Mouse (Mus musculus) heart, embryonic 12.5 days (tissue): ENCODE data around the gene Dysf. TPM values are rescaled to one million over a fixed set of nuclear protein-coding genes. Genes with fewer than 3 reads are reported as not detected.

Experiments used
- ATAC-seq: fragments of 200-750 bp; cut with Nextera tagmentation; 2 replicates; pipeline ENCODE4 v1.8.0; 2017; ENCODE audit warnings: moderate TSS enrichment, moderate library complexity; ENCODE audit not compliant: insufficient number of reproducible peaks, low FRiP score
- H3K27ac ChIP-seq: fragments of 300-500 bp; sonication (generic); 2 replicates; pipeline ENCODE4 v1.5.1; 2016; ENCODE audit warnings: mild to moderate bottlenecking, moderate library complexity; ENCODE audit not compliant: poor library complexity, severe bottlenecking
- H3K27me3 ChIP-seq: fragments of 300-500 bp; sonication (generic); replicated peaks from 2 replicates; pipeline ENCODE4 v1.6.1; 2016; ENCODE audit warnings: mild to moderate bottlenecking, moderate library complexity
- H3K36me3 ChIP-seq: fragments of 300-500 bp; sonication (generic); 2 replicates; pipeline ENCODE4 v1.6.1; 2016; ENCODE audit warnings: mild to moderate bottlenecking, moderate library complexity
- H3K4me1 ChIP-seq: fragments of 300-500 bp; sonication (generic); replicated peaks from 2 replicates; pipeline ENCODE4 v1.6.1; 2016; ENCODE audit warnings: mild to moderate bottlenecking
- H3K4me2 ChIP-seq: fragments of 300-500 bp; sonication (generic); 2 replicates; pipeline ENCODE4 v1.6.1; 2016; ENCODE audit warnings: mild to moderate bottlenecking, moderate library complexity
- H3K4me3 ChIP-seq: fragments of 300-500 bp; sonication (generic); 2 replicates; pipeline ENCODE4 v1.5.1; 2016; ENCODE audit warnings: mild to moderate bottlenecking
- H3K9ac ChIP-seq: fragments of 300-500 bp; sonication (generic); 2 replicates; pipeline ENCODE4 v1.6.1; 2016; ENCODE audit warnings: mild to moderate bottlenecking, moderate library complexity
- H3K9me3 ChIP-seq: fragments of 300-500 bp; sonication (generic); replicated peaks from 2 replicates; pipeline ENCODE4 v1.6.1; 2016; ENCODE audit warnings: mild to moderate bottlenecking, moderate library complexity
- WGBS: fragments of 180-500 bp; shearing (Covaris S2); methylation state at CpG from one replicate; pipeline ENCODE4 v1.1.7; 2016; 5-methylcytosine and 5-hydroxymethylcytosine counted together
- polyA plus RNA-seq: library from polyadenylated mRNA; unstranded; fragments of >200 nt; fragmentation: Nextera tagmentation; extraction: Ambion mirVana; gene quantifications from 2 replicates; pipeline ENCODE4 v1.2.1, GENCODE M21; 2016

Dysf gene
- polyA plus RNA-seq, 1 experiment from 2014 or later, result 17.6 TPM

DNA sequence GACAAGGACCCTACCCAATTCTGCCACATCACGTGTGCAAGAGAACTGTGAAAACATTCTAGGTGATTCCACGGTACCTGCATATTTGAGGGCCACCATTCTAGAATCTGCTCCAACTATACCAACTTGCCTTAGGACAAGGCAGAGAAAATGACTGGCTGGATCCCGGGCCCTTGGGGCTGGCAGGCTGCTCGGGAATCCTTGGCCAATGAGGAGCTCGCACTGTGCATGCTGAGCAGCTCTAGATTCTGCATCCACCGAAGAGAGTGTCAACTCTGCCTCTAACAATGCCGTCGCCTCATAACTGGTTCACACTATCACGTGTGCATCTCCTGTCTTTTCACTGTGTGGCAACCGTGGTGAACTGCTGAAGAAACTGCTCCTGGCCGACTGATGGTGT, 128.0 kb downstream of the Dysf start:
- peaks cover 28% of the 10 kb centered on the region for H3K36me3 ChIP-seq
- peaks cover 26% of the 10 kb centered on the region for H3K4me1 ChIP-seq
- H3K4me3 ChIP-seq, result no peak overlapping the region
- no peak overlapping the region for H3K9ac ChIP-seq
- no peak overlapping the region for H3K27ac ChIP-seq
- no peak overlapping the region for H3K4me2 ChIP-seq
- no peak for ATAC-seq
- H3K9me3 ChIP-seq, result no peaks in the 10 kb centered on the region
- 85% methylated on average over 11 of the region's 11 CpGs for WGBS
- H3K27me3 ChIP-seq, result no peaks in the 10 kb centered on the region

- Histone ChIP-seq H3K9ac (no peak overlapping the region), H3K4me3 (no peak overlapping the region), H3K4me1 (peaks cover 23% of the 10 kb centered on the region), H3K36me3 (peaks cover 35% of the 10 kb centered on the region), H3K27me3 (no peaks in the 10 kb centered on the region), H3K9me3 (no peaks in the 10 kb centered on the region), H3K27ac (no peak overlapping the region), H3K4me2 (no peak overlapping the region)
- no peak; the same call in 1 of the 2 replicates for ATAC-seq
- WGBS, result 49% methylated on average over 14 of the region's 14 CpGs
These were observed 131.5 kb downstream of the Dysf start for GRCm38 (mm10) chr6:84139932-84140331.

DNA sequence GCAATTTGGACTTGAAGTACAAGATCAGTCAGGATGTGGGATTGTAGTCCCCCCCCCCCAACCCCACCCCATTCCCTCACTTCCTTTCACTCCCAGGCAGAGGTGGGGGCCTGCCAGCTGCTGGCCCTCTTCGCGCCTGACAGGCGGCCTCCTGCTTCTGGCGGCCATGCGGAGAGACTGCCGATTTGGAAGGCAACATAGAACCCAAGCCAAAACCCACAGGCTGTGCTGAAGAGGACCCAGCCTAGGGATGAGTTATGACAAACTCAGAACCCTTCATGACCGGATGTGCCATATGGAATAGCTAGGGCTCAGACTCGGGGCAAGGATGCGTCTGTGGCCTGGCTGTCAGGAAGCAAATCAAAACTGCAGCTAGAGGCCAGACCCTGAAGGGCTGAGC, 134.1 kb downstream of the Dysf start:
- Histone ChIP-seq H3K4me3 (no peak overlapping the region), H3K4me1 (peaks cover 19% of the 10 kb centered on the region), H3K27ac (no peak overlapping the region), H3K4me2 (no peak overlapping the region), H3K9ac (no peak overlapping the region), H3K9me3 (no peaks in the 10 kb centered on the region), H3K36me3 (peaks cover 31% of the 10 kb centered on the region), H3K27me3 (no peaks in the 10 kb centered on the region)
- 78% methylated on average over 9 of the region's 9 CpGs for WGBS
- ATAC-seq, result no peak

- Histone ChIP-seq H3K4me1 (peaks cover 19% of the 10 kb centered on the region), H3K27ac (no peak overlapping the region), H3K9ac (no peak overlapping the region), H3K4me3 (no peak overlapping the region), H3K4me2 (no peak overlapping the region), H3K9me3 (no peaks in the 10 kb centered on the region), H3K27me3 (no peaks in the 10 kb centered on the region), H3K36me3 (peaks cover 26% of the 10 kb centered on the region)
- WGBS, result 65% methylated on average over 1 of the region's 1 CpGs
- no peak for ATAC-seq
These were observed 134.9 kb downstream of the Dysf start for GRCm38 (mm10) chr6:84143328-84143727.

DNA sequence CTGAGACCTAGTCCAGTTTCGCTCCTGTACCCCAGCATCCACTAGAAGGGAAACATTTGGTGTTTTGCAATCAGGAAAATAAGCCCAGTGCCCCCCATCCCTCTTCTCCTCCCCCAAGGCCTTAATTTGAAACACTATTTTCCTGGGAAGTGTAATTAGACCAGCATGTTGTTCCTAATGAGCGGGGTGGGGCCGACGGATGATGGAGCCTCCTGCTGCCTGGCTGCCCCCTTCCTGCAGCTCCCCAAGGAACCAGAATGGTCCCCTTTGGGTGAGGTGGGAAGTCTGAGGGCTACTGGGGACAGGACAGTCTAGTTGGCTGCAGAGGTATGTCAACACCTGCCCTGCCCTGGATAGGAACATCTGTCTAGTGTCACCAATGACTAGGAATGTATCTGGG, 136.0 kb downstream of the Dysf start:
- H3K4me1 ChIP-seq, result peaks cover 19% of the 10 kb centered on the region
- WGBS, result 94% methylated on average over 4 of the region's 4 CpGs
- H3K27me3 ChIP-seq, result no peaks in the 10 kb centered on the region
- peaks cover 25% of the 10 kb centered on the region for H3K36me3 ChIP-seq
- H3K4me3 ChIP-seq, result no peak overlapping the region
- no peak overlapping the region for H3K4me2 ChIP-seq
- no peak overlapping the region for H3K9ac ChIP-seq
- no peak for ATAC-seq
- H3K27ac ChIP-seq, result no peak overlapping the region
- no peaks in the 10 kb centered on the region for H3K9me3 ChIP-seq

DNA sequence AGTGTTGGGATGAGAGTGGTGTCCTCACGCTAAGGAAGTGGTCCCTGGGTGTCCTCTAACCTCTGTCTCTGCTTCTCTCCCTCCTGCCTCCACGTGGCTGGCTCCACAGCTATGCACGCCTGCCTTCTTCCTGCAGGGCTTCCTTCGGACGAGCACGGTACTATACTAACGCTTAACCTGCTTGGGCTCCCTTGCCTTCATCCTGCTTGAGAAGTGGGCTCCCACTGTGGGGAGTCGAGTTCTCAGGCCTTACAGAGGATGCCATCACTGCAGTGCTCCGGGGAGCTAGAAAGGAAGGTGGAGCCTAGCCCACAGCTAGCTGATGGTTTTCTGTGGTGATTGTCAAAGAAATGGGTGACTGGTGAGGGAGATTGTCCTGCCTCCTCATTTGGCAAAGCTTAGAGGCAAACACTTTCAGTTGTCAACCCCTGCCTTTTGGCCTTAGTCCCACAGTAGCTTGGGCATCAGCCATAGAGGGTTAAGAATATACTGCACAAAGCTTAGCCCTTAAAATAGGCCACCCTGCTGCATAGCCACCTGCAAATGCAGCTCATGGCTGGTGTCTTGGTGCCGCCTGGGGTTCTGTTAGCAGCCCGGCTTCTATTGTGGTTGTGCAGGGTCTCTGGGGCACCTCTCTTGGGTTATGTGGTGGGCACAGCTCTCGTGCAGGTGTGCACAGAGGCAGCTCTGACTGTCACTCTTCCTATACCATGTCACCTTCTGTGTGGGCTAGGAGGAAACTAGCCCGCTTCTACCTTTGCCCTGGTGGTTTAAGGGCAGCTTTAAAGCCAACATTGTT, 139.0 kb downstream of the Dysf start:
- Histone ChIP-seq H3K4me1 (peaks cover 13% of the 10 kb centered on the region), H3K9me3 (no peaks in the 10 kb centered on the region), H3K27ac (no peak overlapping the region), H3K4me2 (no peak overlapping the region), H3K4me3 (no peak overlapping the region), H3K9ac (no peak overlapping the region), H3K36me3 (peaks cover 22% of the 10 kb centered on the region), H3K27me3 (no peaks in the 10 kb centered on the region)
- no peak for ATAC-seq
- WGBS, result 76% methylated on average over 13 of the region's 13 CpGs

GRCm38 (mm10) chr6:84148470-84148869, 140.1 kb downstream of the Dysf start:
- Histone ChIP-seq H3K4me2 (no peak overlapping the region), H3K4me3 (no peak overlapping the region), H3K36me3 (peaks cover 22% of the 10 kb centered on the region), H3K9me3 (no peaks in the 10 kb centered on the region), H3K9ac (no peak overlapping the region), H3K4me1 (peaks cover 5% of the 10 kb centered on the region), H3K27ac (no peak overlapping the region), H3K27me3 (no peaks in the 10 kb centered on the region)
- ATAC-seq, result no peak
- 72% methylated on average over 6 of the region's 6 CpGs for WGBS

DNA sequence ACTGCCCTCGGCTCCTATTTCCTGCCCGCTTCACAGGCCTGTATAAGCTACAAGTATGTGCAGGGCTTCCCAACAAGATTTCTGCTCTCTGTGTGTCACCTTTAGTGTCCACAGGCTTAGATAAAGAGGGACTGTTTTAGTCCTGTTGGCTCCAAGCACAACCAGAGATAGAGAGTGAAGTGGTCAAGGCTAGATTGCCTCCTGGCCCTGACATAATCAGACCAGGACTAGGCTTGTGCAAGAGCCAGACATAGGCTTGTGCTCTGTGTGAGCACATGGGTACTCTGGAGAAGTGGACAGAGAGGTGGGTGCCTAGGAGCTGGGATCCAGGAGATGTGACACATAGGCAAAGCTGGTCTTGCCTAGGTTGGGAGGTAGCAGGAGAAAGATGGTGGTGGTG, 146.1 kb downstream of the Dysf start:
- Histone ChIP-seq H3K9ac (no peak overlapping the region), H3K27me3 (no peaks in the 10 kb centered on the region), H3K4me3 (no peak overlapping the region), H3K27ac (no peak overlapping the region), H3K36me3 (peaks cover 21% of the 10 kb centered on the region), H3K9me3 (no peaks in the 10 kb centered on the region), H3K4me2 (no peak overlapping the region), H3K4me1 (peaks cover 27% of the 10 kb centered on the region)
- 61% methylated on average over 2 of the region's 2 CpGs for WGBS
- no peak for ATAC-seq

- H3K9ac ChIP-seq, result no peak overlapping the region
- H3K4me2 ChIP-seq, result no peak overlapping the region
- H3K27ac ChIP-seq, result peak overlapping the region; percentile 50
- WGBS, result 39% methylated on average over 3 of the region's 3 CpGs
- H3K27me3 ChIP-seq, result no peaks in the 10 kb centered on the region
- peaks cover 14% of the 10 kb centered on the region for H3K36me3 ChIP-seq
- no peaks in the 10 kb centered on the region for H3K9me3 ChIP-seq
- H3K4me3 ChIP-seq, result no peak overlapping the region
- ATAC-seq, result no peak
- peaks cover 24% of the 10 kb centered on the region for H3K4me1 ChIP-seq
These were observed 147.4 kb downstream of the Dysf start for GRCm38 (mm10) chr6:84155765-84156164.

DNA sequence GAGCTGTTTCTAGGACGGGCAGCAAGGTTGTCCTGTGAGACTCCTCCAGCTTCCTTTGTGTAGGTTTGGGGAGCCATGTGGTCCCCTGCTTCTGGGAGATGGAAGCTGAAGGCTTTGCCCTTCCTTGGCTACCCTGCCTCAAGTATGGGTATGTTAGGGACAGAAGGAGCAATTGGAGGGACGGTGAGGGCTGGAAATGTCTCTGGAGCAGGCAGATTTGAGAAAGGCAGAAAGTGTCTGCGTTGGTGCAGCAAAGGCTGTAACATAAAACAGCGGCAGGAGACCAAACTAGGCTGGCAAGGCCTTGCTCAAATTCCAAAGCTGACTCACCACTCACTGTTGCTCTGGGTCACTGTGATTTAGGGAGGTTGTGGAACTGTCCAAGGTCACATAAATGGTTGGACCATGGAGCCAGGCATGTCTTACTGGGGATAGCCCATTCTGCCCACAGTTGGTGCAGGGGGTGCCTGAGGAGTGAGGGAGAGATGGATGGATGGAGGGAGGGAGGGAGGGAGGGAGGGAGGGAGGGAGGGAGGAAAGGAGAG, 148.2 kb downstream of the Dysf start:
- Histone ChIP-seq H3K4me2 (no peak overlapping the region), H3K9me3 (no peaks in the 10 kb centered on the region), H3K36me3 (peaks cover 16% of the 10 kb centered on the region), H3K27me3 (no peaks in the 10 kb centered on the region), H3K4me1 (peaks cover 24% of the 10 kb centered on the region), H3K4me3 (no peak overlapping the region), H3K9ac (no peak overlapping the region), H3K27ac (peak overlapping the region; percentile 50)
- no peak for ATAC-seq
- WGBS, result 62% methylated on average over 4 of the region's 4 CpGs

DNA sequence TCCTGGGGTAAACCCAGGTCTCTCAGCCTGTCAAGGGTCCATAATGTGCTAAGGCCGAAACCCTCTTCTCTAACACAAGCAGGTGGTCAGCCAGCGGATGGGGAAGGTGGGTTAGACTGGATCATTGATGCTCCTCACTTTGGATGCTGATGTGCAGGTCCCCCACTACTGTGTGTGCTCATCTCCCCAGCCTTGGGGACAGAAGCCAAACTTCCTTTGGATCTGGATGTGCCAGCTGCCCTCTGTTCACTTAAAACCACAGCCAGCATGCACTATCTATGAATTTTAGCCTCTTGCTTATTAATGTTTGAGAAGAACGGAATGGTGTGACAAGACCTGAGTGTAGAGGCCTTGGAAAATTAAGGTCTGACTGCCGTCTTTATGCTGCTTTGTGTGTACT, 150.7 kb downstream of the Dysf start:
- H3K4me2 ChIP-seq, result no peak overlapping the region
- no peak overlapping the region for H3K9ac ChIP-seq
- no peak overlapping the region for H3K27ac ChIP-seq
- H3K9me3 ChIP-seq, result no peaks in the 10 kb centered on the region
- H3K4me1 ChIP-seq, result peaks cover 24% of the 10 kb centered on the region
- H3K27me3 ChIP-seq, result no peaks in the 10 kb centered on the region
- peaks cover 14% of the 10 kb centered on the region for H3K36me3 ChIP-seq
- WGBS, result 83% methylated on average over 4 of the region's 4 CpGs
- no peak for ATAC-seq
- H3K4me3 ChIP-seq, result no peak overlapping the region
